Mouse (Mus musculus) MEL (cell line): ENCODE results near the gene Dclk3.

Source experiments
- CTCF ChIP-seq, 3 experiments: IDR thresholded peaks in 2 of 3; conservative IDR thresholded peaks in 1 of 3; 2 replicates each; pipeline ENCODE4 v1.5.1; 2011 to 2012; ENCODE audit warnings: low read length in 3 of 3, low read depth in 2 of 3, mild to moderate bottlenecking in 2 of 3, improper control_type of control experiment in 1 of 3, inconsistent platforms in 1 of 3, mixed read lengths in 1 of 3, moderate library complexity in 1 of 3; ENCODE audit not compliant: control insufficient read depth in 1 of 3, insufficient read depth in 1 of 3, poor library complexity in 1 of 3, severe bottlenecking in 1 of 3
- NELFE ChIP-seq: IDR thresholded peaks from 2 replicates; pipeline ENCODE4 v1.6.1; 2011; ENCODE audit warnings: low read depth, low read length, improper control_type of control experiment
- POLR2A ChIP-seq, 2 experiments: IDR thresholded peaks; 2 replicates each; pipeline ENCODE4 v1.6.1; 2011 to 2012; ENCODE audit warnings: low read length in 2 of 2, mild to moderate bottlenecking in 2 of 2, control low read depth in 1 of 2, improper control_type of control experiment in 1 of 2, low read depth in 1 of 2, moderate library complexity in 1 of 2; ENCODE audit not compliant: control insufficient read depth in 1 of 2, insufficient read depth in 1 of 2, poor library complexity in 1 of 2
- RCOR1 ChIP-seq: IDR thresholded peaks from 2 replicates; pipeline ENCODE4 v1.6.1; 2012; ENCODE audit warnings: low read depth, mild to moderate bottlenecking, inconsistent platforms, low read length, improper control_type of control experiment
- ZC3H11A ChIP-seq: IDR thresholded peaks from 2 replicates; pipeline ENCODE4 v1.6.1; 2012; ENCODE audit warnings: low read depth, mild to moderate bottlenecking, inconsistent platforms, low read length, improper control_type of control experiment

DNA sequence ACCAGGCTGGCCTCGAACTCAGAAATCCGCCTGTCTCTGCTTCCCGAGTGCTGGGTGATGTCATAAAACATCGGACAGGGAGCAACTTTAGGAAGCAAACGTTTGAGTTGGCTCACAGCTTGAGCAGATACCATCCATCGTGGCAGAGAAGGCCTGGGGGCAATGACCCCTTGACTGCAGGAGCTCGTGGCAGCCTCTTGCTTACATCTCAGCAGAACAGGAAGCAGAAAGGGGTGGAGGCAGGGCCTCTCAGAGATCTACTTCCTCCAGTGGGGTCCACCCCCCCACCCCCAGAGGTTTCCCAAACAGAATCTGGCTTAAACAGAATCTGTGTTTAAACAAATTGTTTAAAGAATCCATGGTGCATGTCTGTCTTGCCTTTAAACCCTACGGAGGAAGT is 20.6 kb downstream of the Dclk3 start:
- TF ChIP-seq NELFE = no peak
- TF ChIP-seq CTCF (IDR thresholded peaks at IDR 0.05 in 2 of 3, conservative IDR thresholded peaks at IDR 0.05 in 1 of 3; ENCODE audit: control insufficient read depth in 1 of 3, insufficient read depth in 1 of 3, low read depth in 2 of 3, low read length in 3 of 3, poor library complexity in 1 of 3, severe bottlenecking in 1 of 3) = no peak
- no peak for TF ChIP-seq ZC3H11A
- TF ChIP-seq RCOR1 = no peak
- no peak for TF ChIP-seq POLR2A (IDR thresholded peaks at IDR 0.05; ENCODE audit: control insufficient read depth in 1 of 2, insufficient read depth in 1 of 2, low read depth in 1 of 2, low read length in 2 of 2, poor library complexity in 1 of 2)
